Mouse (Mus musculus) MEL-GATA-1-ER (cell line): ENCODE measurements at regions not wholly inside any gene's neighbourhood (a gene's known extent, or its start where the extent isn't known, plus 50 kb on each side); places are given as distances from the start of the nearest gene placed in this dataset.
A peak's percentile ranks its signal among the peaks of the same experiment; 100 is the strongest.

ENCODE experiments used
- DNase-seq: peaks from one replicate; pipeline ENCODE4 v3.0.0-alpha.2; 2012; ENCODE audit warnings: low read depth; ENCODE audit errors: extremely low read depth

- DNase-seq = no peak
These were observed 96.5 kb downstream of the Foxb1 start for GRCm38 (mm10) chr9:69664201-69664600.

- no peak for DNase-seq
These were observed 98.3 kb downstream of the Foxb1 start for GRCm38 (mm10) chr9:69662394-69662793.

GRCm38 (mm10) chr9:69658276-69658675, 102.5 kb downstream of the Foxb1 start:
- DNase-seq = no peak

GRCm38 (mm10) chr9:69656053-69656452, 104.7 kb downstream of the Foxb1 start:
- DNase-seq = no peak

- DNase-seq = no peak
These were observed 108.6 kb downstream of the Foxb1 start for GRCm38 (mm10) chr9:69652106-69652505.

GRCm38 (mm10) chr9:69651608-69652007, 109.1 kb downstream of the Foxb1 start:
- no peak for DNase-seq

- DNase-seq = no peak
These were observed 118.1 kb downstream of the Foxb1 start for GRCm38 (mm10) chr9:69642591-69642990.

- DNase-seq = peak; percentile 5
These were observed 137.4 kb downstream of the Foxb1 start for GRCm38 (mm10) chr9:69623312-69623711.

- no peak for DNase-seq
These were observed 139.7 kb downstream of the Foxb1 start for GRCm38 (mm10) chr9:69621006-69621405.

- no peak for DNase-seq
These were observed 143.4 kb downstream of the Foxb1 start for GRCm38 (mm10) chr9:69617328-69617727.

GRCm38 (mm10) chr9:69597472-69597871, 144.1 kb downstream of the Anxa2 start:
- DNase-seq = no peak

GRCm38 (mm10) chr9:69592329-69593062, 139.1 kb downstream of the Anxa2 start:
- DNase-seq = no peak

- no peak for DNase-seq
These were observed 135.4 kb downstream of the Anxa2 start for GRCm38 (mm10) chr9:69588846-69589245.

GRCm38 (mm10) chr9:69587096-69587495, 133.7 kb downstream of the Anxa2 start:
- no peak for DNase-seq

- no peak for DNase-seq
These were observed 127.8 kb downstream of the Anxa2 start for GRCm38 (mm10) chr9:69581236-69581635.

GRCm38 (mm10) chr9:69577661-69578405, 124.4 kb downstream of the Anxa2 start:
- DNase-seq = no peak

- no peak for DNase-seq
These were observed 122.0 kb downstream of the Anxa2 start for GRCm38 (mm10) chr9:69575386-69575785.

GRCm38 (mm10) chr9:69568631-69569230, 115.3 kb downstream of the Anxa2 start:
- no peak for DNase-seq

- no peak for DNase-seq
These were observed 114.8 kb downstream of the Anxa2 start for GRCm38 (mm10) chr9:69568222-69568621.

GRCm38 (mm10) chr9:69566996-69567395, 113.6 kb downstream of the Anxa2 start:
- DNase-seq = no peak

- no peak for DNase-seq
These were observed 89.8 kb downstream of the Anxa2 start for GRCm38 (mm10) chr9:69543241-69543640.
